Mouse (Mus musculus): ENCODE results near the gene Slc51b.

GRCm38 (mm10) chr9:65411326-65411725 is 11.4 kb downstream of the Slc51b start:
- no peak for TF ChIP-seq TBP (conservative IDR thresholded peaks at IDR 0.05; ENCODE audit: low read depth, low read length)
- TF ChIP-seq POLR2A (IDR thresholded peaks at IDR 0.05; ENCODE audit: low read depth, low read length), result no peak
